Mouse (Mus musculus): Measurements from ENCODE around the gene Cdipt.

DNA sequence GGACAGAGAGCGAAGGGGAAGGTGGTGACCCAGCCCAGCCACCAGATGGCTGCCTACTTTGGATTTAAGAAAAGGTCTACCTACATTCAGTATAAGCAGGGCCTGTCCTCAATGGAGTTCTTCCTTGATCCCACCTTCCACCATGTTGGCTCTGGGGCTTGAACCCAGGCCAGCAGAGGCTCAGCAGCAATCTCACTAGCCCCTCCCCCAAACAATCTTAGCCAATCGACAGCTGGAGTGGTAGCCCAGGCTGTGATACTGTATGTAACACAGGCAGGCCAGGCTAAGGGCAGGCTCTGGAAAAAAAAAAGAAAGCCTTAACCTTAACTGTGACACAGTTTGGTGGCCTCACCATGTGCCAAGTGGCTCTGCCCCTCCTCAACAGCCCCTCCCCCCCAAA, 36.0 kb downstream of the Cdipt start:
- TF ChIP-seq POLR2A (IDR thresholded peaks at IDR 0.05; ENCODE audit: insufficient read depth, low read depth, low read length) (no peak), CTCF (IDR thresholded peaks at IDR 0.05; ENCODE audit: insufficient read depth, low read depth, low read length) (no peak)

All from olfactory bulb, adult 2 months (tissue).